Mouse (Mus musculus): ENCODE data around the gene Hspa1b.

DNA sequence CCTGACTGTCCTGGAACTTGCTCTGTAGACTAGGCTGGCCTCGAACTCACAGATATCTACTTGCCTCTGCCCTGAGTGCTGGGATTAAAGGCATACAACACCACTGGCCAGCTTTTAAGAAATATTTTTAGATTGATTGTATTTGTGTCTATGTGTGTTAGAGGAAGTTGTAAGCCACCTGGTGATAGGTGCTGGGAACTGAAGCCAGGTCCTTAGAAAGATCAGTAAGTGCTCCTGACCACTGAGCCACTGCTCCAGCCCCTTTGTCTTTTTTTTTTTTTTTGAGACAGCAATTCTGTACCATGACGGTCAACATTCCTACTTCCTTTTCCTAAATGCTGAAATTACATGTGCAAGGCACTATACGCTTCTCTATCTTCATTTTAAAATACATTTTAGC is 5.8 kb downstream of the Hspa1b start:
- TF ChIP-seq MXI1 (IDR thresholded peaks at IDR 0.05; ENCODE audit: low read depth, low read length) (no peak), BHLHE40 (IDR thresholded peaks at IDR 0.05; ENCODE audit: low read depth, low read length) (no peak), GABPA (IDR thresholded peaks at IDR 0.05; ENCODE audit: insufficient replicate concordance, low read depth, low read length) (no peak), POLR2A (IDR thresholded peaks at IDR 0.05; ENCODE audit: low read depth, low read length) (no peak), JUND (conservative IDR thresholded peaks at IDR 0.05; ENCODE audit: low read depth, low read length) (no peak), CTCF (conservative IDR thresholded peaks at IDR 0.05 in 1 of 2, IDR thresholded peaks at IDR 0.05 in 1 of 2; ENCODE audit: low read depth in 2 of 2, low read length in 2 of 2) (peak in 1 of 2 experiments; percentile 12; a peak in 1 of 4 replicates), SMC3 (IDR thresholded peaks at IDR 0.05; ENCODE audit: low read depth, low read length) (no peak)
